Mouse (Mus musculus) midbrain, embryonic 10.5 days (tissue): ENCODE data around the gene Gjc1. TPM values are rescaled to one million over a fixed set of nuclear protein-coding genes. Genes with fewer than 3 reads are reported as not detected.

ENCODE experiments used
- DNase-seq: peaks from one replicate; pipeline ENCODE4 v3.0.0-alpha.2; 2017; ENCODE audit warnings: low spot score
- H3K27ac ChIP-seq: fragments of 300-500 bp; sonication (generic); replicated peaks from 2 replicates; pipeline ENCODE4 v1.5.1; 2016; ENCODE audit warnings: mild to moderate bottlenecking
- H3K27me3 ChIP-seq: fragments of 300-500 bp; sonication (generic); 2 replicates; pipeline ENCODE4 v1.6.1; 2016; ENCODE audit warnings: low read depth, mild to moderate bottlenecking; ENCODE audit not compliant: poor library complexity, severe bottlenecking
- H3K36me3 ChIP-seq: fragments of 300-500 bp; sonication (generic); 2 replicates; pipeline ENCODE4 v1.6.1; 2016; ENCODE audit warnings: mild to moderate bottlenecking, moderate library complexity
- H3K4me1 ChIP-seq: fragments of 300-500 bp; sonication (generic); 2 replicates; pipeline ENCODE4 v1.6.1; 2016
- H3K4me3 ChIP-seq: fragments of 300-500 bp; sonication (generic); 2 replicates; pipeline ENCODE4 v1.5.1; 2016; ENCODE audit warnings: mild to moderate bottlenecking, moderate library complexity
- H3K9me3 ChIP-seq: fragments of 300-500 bp; sonication (generic); replicated peaks from 2 replicates; pipeline ENCODE4 v1.6.1; 2016; ENCODE audit warnings: mild to moderate bottlenecking
- WGBS: fragments of 180-500 bp; shearing (Covaris S2); methylation state at CpG from one replicate; pipeline ENCODE4 v1.1.7; 2016; 5-methylcytosine and 5-hydroxymethylcytosine counted together
- polyA plus RNA-seq: library from polyadenylated mRNA; unstranded; fragments of >200 nt; fragmentation: Nextera tagmentation; extraction: Ambion mirVana; gene quantifications from 2 replicates; pipeline ENCODE4 v1.2.1, GENCODE M21; 2016

The Gjc1 gene
- polyA plus RNA-seq, 1 experiment from 2014 or later: 84.0 TPM

DNA sequence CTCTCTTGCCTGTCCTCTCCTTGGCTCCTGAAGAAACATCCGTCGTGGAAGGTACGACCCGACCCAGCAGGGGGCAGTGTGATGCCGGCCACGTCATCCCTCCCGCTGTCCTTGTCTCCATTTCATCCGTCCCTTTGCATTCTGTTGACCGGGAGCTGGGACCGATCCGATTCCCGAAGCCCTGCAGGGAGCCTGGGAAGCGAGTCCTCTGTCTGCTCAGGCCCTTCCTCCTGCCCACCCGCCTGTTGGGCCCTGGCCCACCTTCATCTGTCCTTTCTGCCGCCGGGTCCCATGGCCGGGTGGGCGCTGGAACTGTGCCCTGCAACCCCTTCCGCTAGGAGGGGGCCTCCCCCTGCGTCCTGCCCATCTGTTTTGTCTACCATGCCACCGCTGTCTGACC is 41.9 kb downstream of the Gjc1 start:
- H3K4me1 ChIP-seq: peaks cover 67% of the 10 kb centered on the region
- H3K36me3 ChIP-seq: peaks cover 21% of the 10 kb centered on the region
- H3K27ac ChIP-seq: peak overlapping the region; percentile 66
- H3K27me3 ChIP-seq: peaks cover 49% of the 10 kb centered on the region
- peak overlapping the region; percentile 37 for H3K4me3 ChIP-seq
- peak; percentile 73 for DNase-seq
- whole genome bisulfite sequencing: 34% methylated on average over 21 of the region's 21 CpGs
- no peaks in the 10 kb centered on the region for H3K9me3 ChIP-seq

DNA sequence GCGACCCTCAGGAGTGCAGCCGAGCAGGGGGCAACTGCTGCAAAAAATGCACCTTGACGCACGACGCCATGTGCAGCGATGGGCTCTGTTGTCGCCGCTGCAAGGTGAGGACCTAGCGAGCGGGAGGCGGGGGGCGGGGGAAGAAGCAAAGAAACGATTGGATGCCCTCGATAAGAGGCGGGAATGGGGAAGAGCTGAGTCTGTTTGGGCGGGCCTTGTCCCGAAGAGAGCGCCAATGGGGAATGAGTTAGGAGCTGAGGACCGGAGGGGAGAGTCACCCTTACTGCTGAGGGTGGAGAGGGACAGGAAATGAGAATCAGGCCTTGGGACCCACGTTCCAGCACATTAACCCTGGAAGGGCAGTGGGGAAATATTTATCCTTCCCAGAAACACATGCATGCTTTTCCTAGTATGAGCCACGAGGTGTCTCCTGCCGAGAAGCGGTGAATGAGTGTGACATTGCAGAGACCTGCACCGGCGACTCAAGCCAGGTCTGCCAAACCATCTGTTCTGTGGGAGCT is 44.8 kb downstream of the Gjc1 start:
- Histone ChIP-seq H3K27me3 (peaks cover 71% of the 10 kb centered on the region), H3K4me3 (peak overlapping the region; percentile 59), H3K27ac (peak overlapping the region; percentile 91), H3K36me3 (peaks cover 21% of the 10 kb centered on the region), H3K4me1 (peaks cover 83% of the 10 kb centered on the region), H3K9me3 (no peaks in the 10 kb centered on the region)
- WGBS: 7% methylated on average over 25 of the region's 25 CpGs
- DNase-seq: peak; percentile 87

DNA sequence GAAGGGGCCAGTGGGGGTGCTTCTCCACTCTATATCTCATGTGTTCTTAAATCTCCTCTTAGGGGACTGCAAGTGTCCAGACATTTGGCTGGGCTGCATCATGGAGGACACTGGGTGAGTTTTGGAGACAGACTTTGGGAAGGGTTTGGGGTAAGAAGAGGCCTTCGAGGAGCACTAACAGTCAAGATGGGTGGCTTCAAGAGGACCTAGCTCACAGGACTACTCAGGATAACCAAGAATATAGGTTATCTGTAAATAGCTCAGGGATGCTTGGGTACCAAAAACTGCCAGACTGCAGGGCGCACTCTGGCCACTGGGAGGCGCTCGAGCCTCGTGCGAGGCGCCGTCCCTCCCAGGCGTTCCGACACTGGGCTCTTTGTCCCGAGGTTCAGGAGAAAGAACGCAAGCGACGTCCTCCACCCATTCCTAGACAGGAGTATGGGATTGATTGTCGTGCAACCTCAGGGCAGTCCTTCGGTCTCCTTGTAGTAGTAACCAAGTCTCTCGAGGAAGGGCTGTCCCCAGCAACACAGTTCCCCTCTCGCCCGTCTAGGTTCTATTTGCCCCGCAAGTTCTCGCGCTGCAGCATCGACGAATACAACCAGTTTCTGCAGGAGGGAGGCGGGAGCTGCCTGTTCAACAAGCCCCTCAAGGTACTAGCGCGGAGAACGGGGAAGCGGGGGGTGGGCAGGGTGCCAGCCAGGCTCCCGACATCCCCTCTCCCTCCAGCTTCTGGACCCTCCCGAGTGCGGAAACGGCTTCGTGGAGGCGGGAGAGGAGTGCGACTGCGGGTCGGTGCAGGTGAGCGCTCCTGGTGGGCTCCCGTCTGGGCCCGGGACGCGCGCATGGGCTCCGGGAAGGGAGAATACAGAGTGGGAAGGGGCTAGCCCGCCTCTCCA is 45.5 kb downstream of the Gjc1 start:
- no peaks in the 10 kb centered on the region for H3K9me3 ChIP-seq
- peaks cover 67% of the 10 kb centered on the region for H3K27me3 ChIP-seq
- H3K4me1 ChIP-seq: peaks cover 84% of the 10 kb centered on the region
- H3K36me3 ChIP-seq: peaks cover 21% of the 10 kb centered on the region
- WGBS: 1% methylated on average over 46 of the region's 46 CpGs
- peak overlapping the region; percentile 91 for H3K27ac ChIP-seq
- H3K4me3 ChIP-seq: peak overlapping the region; percentile 59
- peak; percentile 90 for DNase-seq

DNA sequence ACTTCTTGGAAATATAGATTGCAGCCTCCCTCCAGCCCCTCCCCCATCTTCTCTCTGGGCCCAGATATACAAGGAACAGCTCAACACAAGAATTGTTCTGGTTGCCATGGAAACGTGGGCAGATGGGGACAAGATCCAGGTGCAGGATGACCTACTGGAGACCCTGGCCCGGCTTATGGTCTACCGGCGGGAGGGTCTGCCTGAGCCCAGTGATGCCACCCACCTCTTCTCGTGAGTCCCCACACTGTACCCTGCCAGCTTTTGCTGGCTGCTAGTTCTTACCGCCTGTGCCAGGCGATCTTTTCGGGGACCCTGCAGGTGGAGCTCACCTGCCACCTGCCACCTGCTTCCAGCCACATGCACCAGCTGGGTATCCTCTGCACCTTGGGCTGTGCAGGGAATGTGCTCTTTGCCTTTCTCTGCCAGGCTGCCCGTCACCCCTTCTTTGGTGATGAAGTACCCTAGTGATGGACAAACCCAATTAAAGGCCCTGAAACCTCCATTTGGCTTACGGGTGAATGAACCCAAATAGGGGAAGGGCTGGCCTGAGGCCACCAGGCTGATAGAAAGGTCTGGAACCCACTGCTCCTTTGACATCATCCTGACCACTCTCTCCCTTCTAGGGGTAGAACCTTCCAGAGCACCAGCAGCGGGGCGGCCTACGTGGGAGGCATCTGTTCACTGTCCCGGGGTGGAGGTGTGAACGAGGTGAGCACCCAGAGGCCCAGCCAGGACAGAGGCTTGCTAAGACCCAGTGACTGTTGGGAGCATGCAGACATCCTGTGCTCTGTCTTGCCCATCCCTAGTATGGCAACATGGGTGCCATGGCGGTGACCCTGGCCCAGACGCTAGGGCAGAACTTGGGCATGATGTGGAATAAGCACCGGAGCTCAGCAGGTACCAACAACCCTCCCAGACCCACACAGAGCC is 46.5 kb downstream of the Gjc1 start:
- peak overlapping the region; percentile 23; the same call in 1 of the 2 replicates for H3K4me3 ChIP-seq

DNA sequence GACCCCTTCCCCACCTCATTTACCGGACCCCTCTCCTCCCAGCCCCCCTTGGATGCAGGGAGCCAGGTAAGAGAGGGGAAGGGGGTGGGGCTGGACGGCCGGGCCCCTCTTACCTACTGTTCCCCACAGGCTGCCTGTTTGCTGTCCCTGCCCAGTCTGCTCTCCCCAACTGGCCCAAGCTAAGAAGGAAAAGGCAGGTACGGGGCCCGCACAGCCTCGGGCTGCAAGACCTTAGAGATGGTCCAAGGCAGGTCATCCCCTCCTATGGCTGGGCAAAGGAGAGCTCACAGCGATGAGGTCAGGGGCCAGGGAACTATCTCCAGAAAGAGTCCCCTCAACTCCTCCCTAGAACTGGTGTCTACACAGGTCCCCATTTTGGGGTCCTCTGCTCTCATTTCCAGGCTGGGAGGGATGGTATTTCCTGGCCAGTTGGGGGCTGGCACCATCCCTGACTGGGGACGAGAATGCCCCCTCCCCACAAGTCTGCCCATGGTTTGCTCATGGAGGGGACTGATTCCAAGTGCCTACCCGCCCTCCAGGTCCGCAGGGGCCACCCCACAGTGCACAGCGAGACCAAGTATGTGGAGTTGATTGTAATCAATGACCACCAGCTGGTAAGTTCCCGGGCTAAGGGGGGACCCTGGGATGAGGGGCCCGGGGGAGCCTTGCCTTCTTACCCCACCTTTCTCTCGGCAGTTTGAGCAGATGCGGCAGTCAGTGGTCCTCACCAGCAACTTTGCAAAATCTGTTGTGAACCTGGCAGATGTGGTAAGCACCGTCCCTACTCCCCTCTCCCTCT is 47.4 kb downstream of the Gjc1 start:
- Histone ChIP-seq H3K4me3 (peak overlapping the region; percentile 23; the same call in 1 of the 2 replicates), H3K4me1 (peaks cover 86% of the 10 kb centered on the region), H3K9me3 (no peaks in the 10 kb centered on the region), H3K27me3 (peaks cover 51% of the 10 kb centered on the region), H3K36me3 (peaks cover 18% of the 10 kb centered on the region), H3K27ac (peak overlapping the region; percentile 91)
- no peak for DNase-seq
- 22% methylated on average over 16 of the region's 16 CpGs for WGBS

More for the DNA sequence above, 46.5 kb downstream of the Gjc1 start:
- Histone ChIP-seq H3K36me3 (peaks cover 21% of the 10 kb centered on the region), H3K27me3 (peaks cover 58% of the 10 kb centered on the region), H3K27ac (peak overlapping the region; percentile 91), H3K4me1 (peaks cover 84% of the 10 kb centered on the region), H3K9me3 (no peaks in the 10 kb centered on the region)
- WGBS: 67% methylated on average over 18 of the region's 18 CpGs
- DNase-seq: peak; percentile 42

DNA sequence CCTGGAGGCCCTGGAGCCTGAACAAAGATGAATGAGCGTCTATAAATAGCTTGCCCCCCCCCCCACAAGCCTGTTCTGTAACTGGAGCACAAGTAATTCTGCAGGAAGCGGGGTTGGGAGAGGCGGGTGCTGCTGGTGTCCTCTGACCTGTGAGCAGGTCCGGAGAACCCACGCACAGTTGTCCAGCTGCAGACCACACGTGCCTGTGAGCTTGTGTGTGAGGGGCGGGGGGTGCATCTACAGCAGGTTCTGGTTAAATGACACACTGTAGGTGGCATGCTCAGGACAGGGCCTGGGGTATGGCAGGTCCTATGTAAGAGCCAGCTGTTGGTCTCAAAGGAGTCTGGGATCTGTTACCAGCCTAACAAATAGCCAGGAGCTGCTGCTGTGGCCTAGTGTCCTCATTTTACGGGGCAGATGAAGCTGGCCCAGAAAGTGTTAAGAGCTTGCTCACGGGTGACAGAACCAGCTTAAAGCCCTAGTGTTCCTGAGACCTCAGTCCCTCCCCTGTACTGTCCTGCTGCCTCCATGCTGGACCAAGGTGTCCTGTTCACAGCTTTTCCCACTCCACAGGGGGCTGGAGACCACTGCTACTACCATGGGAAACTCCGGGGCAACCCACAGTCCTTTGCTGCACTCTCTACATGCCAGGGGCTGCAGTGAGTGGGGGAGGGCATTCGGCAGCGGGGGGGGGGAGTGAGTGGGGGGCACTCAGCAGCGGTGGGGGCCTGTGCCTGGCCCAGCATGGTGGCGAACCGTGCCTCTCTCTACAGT is 48.7 kb downstream of the Gjc1 start:
- Histone ChIP-seq H3K27ac (peak overlapping the region; percentile 91; the same call in 1 of the 2 replicates), H3K27me3 (peaks cover 39% of the 10 kb centered on the region), H3K9me3 (no peaks in the 10 kb centered on the region), H3K4me1 (peaks cover 93% of the 10 kb centered on the region), H3K36me3 (peaks cover 6% of the 10 kb centered on the region; the same call in 1 of the 2 replicates), H3K4me3 (no peak overlapping the region)
- 49% methylated on average over 15 of the region's 15 CpGs for WGBS
- no peak for DNase-seq

DNA sequence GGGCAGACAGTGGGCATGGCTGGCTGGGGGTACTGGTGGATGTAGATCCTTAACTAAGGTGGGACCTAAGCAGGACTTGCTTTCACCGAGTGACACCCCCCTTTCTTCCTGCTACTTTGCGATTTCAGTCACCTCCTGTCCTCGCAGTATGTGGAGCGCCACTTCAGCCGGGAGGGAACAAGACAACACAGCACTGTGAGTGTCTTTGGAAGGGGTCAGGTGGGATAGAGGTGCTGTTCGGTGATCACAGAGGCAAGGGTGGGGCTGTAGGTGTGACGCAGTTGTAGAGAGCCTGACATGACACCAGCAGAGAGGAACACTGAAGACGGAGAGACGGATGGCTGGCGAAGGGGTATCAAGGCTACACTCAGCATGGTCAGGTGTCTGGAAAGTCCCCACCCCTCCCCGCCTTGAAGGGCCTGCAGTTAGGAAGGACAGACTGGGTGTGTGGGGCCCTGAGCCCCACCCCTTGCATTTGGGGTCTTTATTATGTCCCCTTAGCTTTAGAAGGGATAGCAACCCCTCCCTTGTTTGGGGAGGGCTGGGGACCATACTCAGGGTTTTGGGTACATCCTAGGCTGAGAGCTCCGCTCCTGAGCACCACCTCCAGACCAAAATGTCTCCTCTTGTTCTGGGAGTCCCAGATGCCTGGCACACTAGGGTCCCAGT is 49.4 kb downstream of the Gjc1 start:
- 87% methylated on average over 12 of the region's 12 CpGs for WGBS
- no peaks in the 10 kb centered on the region for H3K9me3 ChIP-seq
- DNase-seq: no peak
- 0 out of 2 replicates have a peak overlapping the region, but pooled peaks have one; percentile 17 for H3K27ac ChIP-seq
- H3K4me3 ChIP-seq: no peak overlapping the region
- no peaks in the 10 kb centered on the region for H3K36me3 ChIP-seq
- H3K4me1 ChIP-seq: peaks cover 86% of the 10 kb centered on the region
- H3K27me3 ChIP-seq: peaks cover 31% of the 10 kb centered on the region

DNA sequence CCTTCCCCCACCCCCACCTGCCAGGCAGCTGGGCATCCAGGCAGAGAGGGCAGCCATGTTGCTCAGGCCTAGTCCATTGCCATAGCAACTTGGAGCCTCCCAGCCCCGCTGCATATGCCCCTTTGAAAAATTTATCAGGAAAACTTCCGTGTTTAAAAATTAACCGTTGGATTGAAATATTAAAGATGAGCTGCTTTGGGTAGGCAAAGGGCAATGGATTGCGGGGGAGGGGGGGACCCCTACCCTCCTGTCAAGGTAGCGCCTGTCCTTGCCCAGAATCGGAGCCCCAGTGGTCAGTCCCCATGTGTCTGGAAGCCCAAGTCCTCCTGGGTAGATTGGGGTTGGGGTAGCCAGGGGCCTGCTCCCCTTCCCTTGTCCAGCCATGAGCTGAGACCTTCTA is 50.4 kb downstream of the Gjc1 start:
- Histone ChIP-seq H3K4me3 (no peak overlapping the region), H3K27me3 (peaks cover 29% of the 10 kb centered on the region), H3K9me3 (no peaks in the 10 kb centered on the region), H3K36me3 (no peaks in the 10 kb centered on the region), H3K27ac (peak overlapping the region; percentile 57; the same call in 1 of the 2 replicates), H3K4me1 (peaks cover 77% of the 10 kb centered on the region)
- WGBS: 82% methylated on average over 6 of the region's 6 CpGs
- no peak for DNase-seq

DNA sequence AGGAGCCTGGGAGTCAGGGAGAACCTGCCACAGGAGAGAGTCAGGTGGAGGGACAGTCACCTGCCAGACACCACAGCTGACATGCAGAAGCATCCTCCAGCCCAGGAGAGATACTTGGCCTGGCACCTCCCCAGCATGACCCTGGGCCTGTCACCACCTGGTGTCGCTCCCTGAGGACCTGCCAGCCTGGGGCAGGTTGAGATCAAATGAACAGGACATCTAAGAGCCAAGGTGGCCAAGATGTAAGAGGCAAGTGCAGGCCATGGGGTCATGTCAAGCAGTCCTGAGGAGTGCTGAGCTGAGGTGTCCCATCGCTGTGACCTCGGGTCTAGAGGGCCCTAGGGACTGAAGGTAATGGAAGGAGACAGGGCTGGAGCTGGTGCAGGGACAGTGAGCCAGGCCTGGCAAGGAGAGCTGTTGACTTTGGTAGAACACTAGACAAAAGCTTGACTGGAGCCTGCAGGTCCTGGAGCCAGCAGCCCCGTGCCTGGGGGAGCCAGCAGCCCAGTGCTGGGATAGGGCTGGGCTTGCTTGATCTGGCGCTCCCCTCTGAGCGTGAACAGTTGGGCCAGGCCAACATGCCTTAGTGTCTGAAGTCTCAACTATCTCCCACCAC is 52.3 kb downstream of the Gjc1 start:
- Histone ChIP-seq H3K9me3 (no peaks in the 10 kb centered on the region), H3K4me1 (peaks cover 71% of the 10 kb centered on the region), H3K27me3 (peaks cover 47% of the 10 kb centered on the region), H3K4me3 (no peak overlapping the region), H3K27ac (peak overlapping the region; percentile 59; the same call in 1 of the 2 replicates), H3K36me3 (no peaks in the 10 kb centered on the region)
- DNase-seq: no peak
- 67% methylated on average over 6 of the region's 6 CpGs for WGBS

DNA sequence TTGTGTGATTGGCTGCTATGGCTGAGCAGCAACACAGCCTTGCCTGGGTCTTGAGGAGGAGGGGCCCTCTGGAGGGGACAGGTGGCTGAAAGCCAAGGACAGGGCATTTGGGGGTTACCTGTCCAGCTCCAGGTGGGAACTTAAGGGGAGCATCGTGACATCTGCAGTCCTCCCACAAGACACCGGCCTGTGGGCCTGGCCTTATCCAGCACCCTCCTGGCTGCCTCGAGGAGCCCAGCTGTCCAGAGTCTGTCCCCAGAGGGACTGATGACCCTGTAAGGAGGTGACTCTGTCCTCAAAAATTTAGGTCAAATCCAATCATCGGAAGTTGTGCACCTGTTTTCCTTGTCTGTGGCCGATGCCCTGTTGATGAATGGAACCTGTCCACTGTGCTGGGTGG is 54.1 kb downstream of the Gjc1 start:
- WGBS: 87% methylated on average over 5 of the region's 5 CpGs
- no peaks in the 10 kb centered on the region for H3K36me3 ChIP-seq
- no peak overlapping the region for H3K4me3 ChIP-seq
- no peak overlapping the region for H3K27ac ChIP-seq
- peaks cover 49% of the 10 kb centered on the region for H3K27me3 ChIP-seq
- H3K4me1 ChIP-seq: peaks cover 69% of the 10 kb centered on the region
- no peaks in the 10 kb centered on the region for H3K9me3 ChIP-seq
- no peak for DNase-seq
